Mouse (Mus musculus): Measurements from ENCODE around the gene Vmn2r90. TPM values are rescaled to one million over a fixed set of nuclear protein-coding genes. Genes with fewer than 3 reads are reported as not detected.
A peak's percentile ranks its signal among the peaks of the same experiment; 100 is the strongest.
"Not testable (repeated sequence)": the region's sequence is repeated elsewhere in the genome, so short reads cannot be mapped to it uniquely, and the experiment has no call there.

The Vmn2r90 gene
- total RNA-seq (2021), result not detected
- long read RNA-seq, experiment 1, result 0 reads
- long read RNA-seq, experiment 2, result 0 reads

GRCm38 (mm10) chr17:17703447-17703846, at the start of gene Vmn2r90:
TSS of gene Vmn2r90 (plus strand) at chr17:17703747.
- intact Hi-C loops (cut with DNase I), result no loop called here
- no peak for DNase-seq

DNA sequence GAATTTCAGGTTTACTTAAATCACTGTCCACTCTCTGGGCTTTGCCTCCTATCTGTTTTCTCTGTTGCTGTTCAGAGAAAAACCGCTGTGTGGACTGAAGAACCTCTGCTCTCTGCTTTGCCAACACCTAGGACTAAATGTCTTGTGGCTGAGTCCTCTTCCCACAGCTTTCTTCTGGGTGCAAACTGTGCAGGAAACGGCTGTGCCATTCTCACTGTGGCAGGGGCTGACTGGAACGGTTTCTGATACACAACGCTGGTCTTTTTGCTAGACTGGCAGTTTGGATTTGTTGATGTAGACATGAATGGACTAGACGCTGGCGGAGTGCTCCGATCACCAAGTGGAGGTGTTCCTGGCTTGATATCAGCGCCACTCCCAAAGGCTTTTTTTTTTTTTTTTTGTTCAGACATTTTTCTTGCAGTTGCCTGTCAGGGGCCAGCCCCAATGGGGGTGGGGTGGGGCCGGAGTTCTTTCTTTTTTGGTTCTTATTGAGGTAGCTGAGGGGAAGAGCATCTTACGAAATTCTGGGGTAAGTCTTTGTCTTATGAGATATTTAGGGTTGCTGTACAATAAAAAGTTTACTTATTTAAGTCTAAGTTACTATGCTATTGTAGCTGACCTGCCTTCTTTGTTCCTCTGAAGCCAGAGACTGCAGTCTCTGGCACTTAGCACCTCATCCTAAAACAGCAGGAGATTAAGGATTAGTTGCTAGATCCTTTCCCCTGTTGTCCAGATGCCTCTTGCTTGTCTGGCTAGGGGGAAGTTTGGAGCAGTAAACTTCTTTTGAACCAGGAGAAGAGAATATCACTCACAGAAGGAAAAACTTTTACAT, 48.3 kb upstream of the Vmn2r90 start:
- DNase-seq, result no peak
- intact Hi-C loops (cut with DNase I), result no loop called here

DNA sequence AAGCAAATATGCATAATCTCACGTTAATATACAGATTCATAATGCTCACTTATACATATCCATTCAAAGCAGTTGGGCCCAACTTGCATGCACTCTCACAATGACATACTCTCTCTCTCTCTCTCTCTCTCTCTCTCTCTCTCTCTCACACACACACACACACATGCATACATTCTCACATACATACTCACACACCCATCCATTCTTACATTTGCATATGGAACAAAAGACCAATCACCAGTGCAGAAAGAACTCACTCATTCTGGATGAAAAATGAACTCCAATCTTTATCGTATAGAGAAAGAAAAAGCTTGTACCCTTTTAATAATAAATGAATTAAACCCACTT, 47.7 kb upstream of the Vmn2r90 start:
- intact Hi-C loops (cut with DNase I), result no loop called here
- DNase-seq, result no peak

DNA sequence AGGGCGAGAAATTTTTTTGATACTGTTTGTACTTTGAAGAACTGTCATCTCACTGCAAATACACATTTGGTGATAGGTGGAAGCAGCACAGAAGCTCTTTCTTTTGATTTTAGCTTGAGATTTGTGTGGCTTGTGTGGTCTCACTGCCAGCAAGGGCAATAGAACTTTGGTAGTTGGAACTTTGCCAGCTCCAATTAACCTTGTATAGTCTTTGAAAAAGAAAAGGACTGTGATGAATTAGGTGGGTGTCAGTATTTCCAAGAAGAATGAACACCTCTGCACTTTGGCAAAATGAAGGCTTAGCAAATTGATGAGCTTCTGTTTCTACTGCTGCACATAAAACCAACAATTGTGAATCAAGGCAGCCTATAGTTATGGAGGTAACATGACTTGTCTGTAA, 24.8 kb upstream of the Vmn2r90 start:
- no peak for DNase-seq
- intact Hi-C loops (cut with DNase I), result no loop called here

DNA sequence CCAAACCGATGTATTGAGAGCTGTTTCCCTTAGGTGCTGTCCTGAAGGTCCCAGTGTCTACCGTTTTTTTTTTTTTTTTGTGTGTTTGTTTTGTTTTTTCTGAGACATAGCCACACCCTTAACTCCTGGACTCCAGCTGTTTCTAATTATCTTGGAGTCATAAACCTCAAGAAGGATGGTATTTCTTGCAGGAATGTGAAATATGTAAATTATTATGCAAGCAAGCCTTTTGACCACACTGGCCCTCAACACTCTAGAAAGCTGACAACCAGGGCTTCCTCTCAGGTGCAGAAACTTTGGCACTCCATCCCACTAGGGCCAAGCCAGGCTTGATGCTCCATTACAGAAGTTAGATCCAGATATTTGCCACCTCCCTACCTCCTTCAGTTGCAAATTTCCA, 12.9 kb upstream of the Vmn2r90 start:
- DNase-seq, result no peak
- intact Hi-C loops (cut with DNase I), result no loop called here

- DNase-seq; intact Hi-C loops (cut with DNase I): not testable (repeated sequence)
These were observed 28.8 kb downstream of the Vmn2r90 start for GRCm38 (mm10) chr17:17732396-17732795.

GRCm38 (mm10) chr17:17738635-17739034, 35.1 kb downstream of the Vmn2r90 start:
- intact Hi-C loops (cut with DNase I), result no loop called here
- DNase-seq, result no peak

- DNase-seq; intact Hi-C loops (cut with DNase I): not testable (repeated sequence)
These were observed 35.8 kb downstream of the Vmn2r90 start for GRCm38 (mm10) chr17:17739300-17739699.

DNA sequence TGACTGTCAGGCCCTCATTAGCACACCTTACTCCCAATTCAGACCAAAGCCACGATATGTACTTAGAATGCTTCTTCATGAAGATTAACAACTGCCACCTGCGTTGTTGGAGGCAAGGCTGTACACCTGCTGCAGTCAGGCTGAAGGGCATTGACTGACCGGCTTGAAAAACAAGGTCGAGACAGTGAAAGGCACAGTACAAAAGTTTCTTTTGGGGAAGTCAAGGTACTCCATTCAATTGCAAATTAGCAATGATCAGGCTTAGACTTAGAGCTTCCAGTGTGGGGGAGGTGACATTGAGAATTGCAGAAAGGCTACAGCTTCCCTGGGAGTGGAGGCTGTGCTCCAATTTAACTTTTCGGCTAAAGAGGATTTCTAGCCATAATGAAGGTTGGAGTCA, 36.4 kb downstream of the Vmn2r90 start:
- intact Hi-C loops (cut with DNase I); DNase-seq: not testable (repeated sequence)

DNA sequence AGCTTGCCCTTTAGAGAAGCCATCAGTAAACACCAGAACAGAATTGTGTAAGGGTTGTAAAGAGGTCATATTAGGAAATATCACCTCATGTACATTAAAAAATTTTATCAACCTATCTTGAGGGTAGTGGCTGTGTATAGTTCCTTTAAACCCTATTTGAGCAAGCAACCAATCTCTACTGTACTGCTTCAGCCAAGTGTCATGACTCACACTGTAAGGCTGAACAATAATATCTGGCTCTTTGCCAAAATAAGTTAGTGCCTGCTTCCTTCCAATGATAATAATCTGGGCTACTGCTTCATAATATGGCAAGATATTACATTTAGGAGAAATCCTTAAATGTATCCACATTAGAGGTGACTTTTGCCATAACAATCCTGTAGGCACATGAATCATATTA, 38.0 kb downstream of the Vmn2r90 start:
- intact Hi-C loops (cut with DNase I); DNase-seq: not testable (repeated sequence)

- intact Hi-C loops (cut with DNase I), result loop anchor here (5.0 kb wide), 1 partner anchor 357 kb away; no protein-coding TSS in a partner anchor
These were observed 45.8 kb downstream of the Vmn2r90 start for GRCm38 (mm10) chr17:17749371-17749770.

GRCm38 (mm10) chr17:17762614-17763293, 59.2 kb downstream of the Vmn2r90 start:
- intact Hi-C loops (cut with DNase I), result no loop called here
- no peak for DNase-seq

More at GRCm38 (mm10) chr17:17749371-17749770, 45.8 kb downstream of the Vmn2r90 start:
- peak; percentile 16 to 43 for DNase-seq

DNA sequence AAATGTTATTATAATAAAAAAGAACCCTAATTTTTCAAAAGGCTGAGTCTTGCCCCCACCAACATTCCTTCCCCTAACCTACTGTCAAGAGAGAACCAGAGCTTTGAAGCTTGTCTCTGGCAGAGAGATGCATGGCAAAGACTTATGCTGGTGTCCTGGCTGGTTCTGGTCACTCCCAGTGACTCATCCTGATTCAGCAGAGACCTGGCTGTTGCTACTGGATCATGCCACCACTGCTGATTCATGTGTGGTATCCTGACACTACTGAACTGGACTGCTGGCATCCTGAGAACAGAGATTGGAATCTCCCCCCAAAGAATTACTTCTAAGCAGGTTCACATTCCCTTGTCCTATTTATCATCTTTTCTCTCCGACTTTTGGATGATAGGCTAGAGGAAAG, 60.7 kb downstream of the Vmn2r90 start:
- intact Hi-C loops (cut with DNase I), result no loop called here
- DNase-seq, result no peak

- peak; percentile 3 to 59 for DNase-seq
- intact Hi-C loops (cut with DNase I), result loop anchor here (1.0 to 5.0 kb wide), 2 partner anchors 71 to 130 kb away; no protein-coding TSS in a partner anchor
These were observed 62.9 kb downstream of the Vmn2r90 start for GRCm38 (mm10) chr17:17766481-17766880.

Other genes starting within 250 kb of the Vmn2r90 start
- 100 to 1,000 TPM; 163 to 164 TPM for gene Lnpep, start 78.7 kb upstream of the Vmn2r90 start, total RNA-seq (2021)
- gene Spaca6, start 123.4 kb downstream of the Vmn2r90 start, total RNA-seq (2021), result 10 to 100 TPM; 14.9 to 23.6 TPM
- under 1 TPM; 0.69 to 0.98 TPM for gene Has1, start 151.5 kb downstream of the Vmn2r90 start, total RNA-seq (2021)
- gene Fpr1, start 180.2 kb downstream of the Vmn2r90 start, total RNA-seq (2021), result not detected
- under 1 TPM in 1 of 2 experiments, not detected in 1; 0.20 TPM for gene Fpr2, start 184.1 kb downstream of the Vmn2r90 start, total RNA-seq (2021)
- gene Fpr3, start 184.1 kb downstream of the Vmn2r90 start, total RNA-seq (2021), result not detected